Mouse (Mus musculus): Measurements from ENCODE around the gene Ttc9. TPM values are rescaled to one million over a fixed set of nuclear protein-coding genes. Genes with fewer than 3 reads are reported as not detected.

Gene Ttc9
- polyA plus RNA-seq, 1 experiment from 2014 or later = 2.7 TPM

DNA sequence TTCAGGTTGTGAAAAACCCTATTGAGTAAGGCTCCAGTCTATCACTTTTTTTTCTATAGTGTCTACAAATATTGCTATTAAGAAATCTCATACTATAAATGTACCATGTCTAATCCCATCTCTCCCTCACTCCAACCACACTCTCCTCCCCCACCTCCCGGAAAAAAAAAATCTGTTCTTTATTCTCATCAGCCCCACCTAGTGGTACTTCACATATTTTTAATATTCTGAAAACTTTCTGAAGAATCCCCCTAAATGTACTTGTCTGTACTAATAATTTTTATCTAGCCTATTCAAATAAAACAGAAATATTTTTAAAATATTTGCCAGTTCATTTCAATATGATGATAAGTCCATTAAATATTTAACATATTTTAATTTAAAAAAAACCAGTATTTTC lies 71.9 kb downstream of the Ttc9 start:
- Histone ChIP-seq H3K27ac (no peak overlapping the region), H3K27me3 (ENCODE audit: insufficient read depth, poor library complexity, severe bottlenecking) (no peaks in the 10 kb centered on the region), H3K4me1 (replicated peaks) (no peaks in the 10 kb centered on the region), H3K4me3 (no peak overlapping the region), H3K36me3 (no peaks in the 10 kb centered on the region), H3K9me3 (peaks cover 8% of the 10 kb centered on the region; the same call in 1 of the 2 replicates)
- no peak for DNase-seq (ENCODE audit: low spot score)
- WGBS = 18% methylated on average over 1 of the region's 1 CpGs

DNA sequence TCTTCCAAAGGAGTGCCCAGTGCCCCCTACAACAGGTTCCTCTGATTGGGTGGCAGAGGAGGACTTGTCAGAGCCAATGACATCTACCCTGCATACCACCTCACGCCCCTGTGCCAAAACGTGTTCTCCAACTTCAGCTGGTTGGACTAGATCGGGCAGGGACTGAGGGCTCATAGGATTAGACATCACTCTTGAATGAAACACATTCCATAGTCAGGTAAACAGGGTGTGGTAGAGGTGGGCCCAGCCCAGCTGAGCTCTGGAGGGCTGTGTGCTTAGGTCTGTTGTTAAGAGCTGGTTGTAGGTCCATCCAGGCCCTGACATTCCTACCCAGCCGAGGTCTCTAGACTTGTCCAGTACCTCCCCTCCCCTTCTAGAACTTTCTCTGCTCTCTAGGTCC lies 81.6 kb downstream of the Ttc9 start:
- H3K4me3 ChIP-seq = no peak overlapping the region
- peaks cover 7% of the 10 kb centered on the region; the same call in 1 of the 2 replicates for H3K9me3 ChIP-seq
- WGBS = 93% methylated on average over 4 of the region's 4 CpGs
- DNase-seq (ENCODE audit: low spot score) = no peak
- no peaks in the 10 kb centered on the region for H3K4me1 ChIP-seq (replicated peaks)
- no peak overlapping the region for H3K27ac ChIP-seq
- no peaks in the 10 kb centered on the region for H3K27me3 ChIP-seq (ENCODE audit: insufficient read depth, poor library complexity, severe bottlenecking)
- no peaks in the 10 kb centered on the region for H3K36me3 ChIP-seq

Other genes starting within 250 kb of the Ttc9 start
- 0.25 and 0.50 TPM in 2 replicates for gene Adam4, start 209.3 kb upstream of the Ttc9 start, polyA plus RNA-seq (2016; fragmentation: Nextera tagmentation; extraction: Ambion mirVana)
- 117 and 131 TPM in 2 replicates for gene Cox16, start 146.1 kb upstream of the Ttc9 start, polyA plus RNA-seq (2016; fragmentation: Nextera tagmentation; extraction: Ambion mirVana)
- gene Gm20498, start 98.3 kb upstream of the Ttc9 start, polyA plus RNA-seq (2016; fragmentation: Nextera tagmentation; extraction: Ambion mirVana) = 27.8 and 28.2 TPM in 2 replicates
- 31.3 and 32.3 TPM in 2 replicates for gene Synj2bp, start 98.3 kb upstream of the Ttc9 start, polyA plus RNA-seq (2016; fragmentation: Nextera tagmentation; extraction: Ambion mirVana)
- 0.38 and 0.42 TPM in 2 replicates for gene Adam21, start 62.8 kb upstream of the Ttc9 start, polyA plus RNA-seq (2016; fragmentation: Nextera tagmentation; extraction: Ambion mirVana)
- 79.4 and 80.8 TPM in 2 replicates for gene Med6, start 36.2 kb upstream of the Ttc9 start, polyA plus RNA-seq (2016; fragmentation: Nextera tagmentation; extraction: Ambion mirVana)
- 1.3 and 2.1 TPM in 2 replicates for gene Map3k9, start 149.9 kb downstream of the Ttc9 start, polyA plus RNA-seq (2016; fragmentation: Nextera tagmentation; extraction: Ambion mirVana)
- 8.9 and 9.0 TPM in 2 replicates for gene Pcnx, start 228.8 kb downstream of the Ttc9 start, polyA plus RNA-seq (2016; fragmentation: Nextera tagmentation; extraction: Ambion mirVana)